Mouse (Mus musculus): ENCODE data around the gene Tmem39a.

Tmem39a gene

DNA sequence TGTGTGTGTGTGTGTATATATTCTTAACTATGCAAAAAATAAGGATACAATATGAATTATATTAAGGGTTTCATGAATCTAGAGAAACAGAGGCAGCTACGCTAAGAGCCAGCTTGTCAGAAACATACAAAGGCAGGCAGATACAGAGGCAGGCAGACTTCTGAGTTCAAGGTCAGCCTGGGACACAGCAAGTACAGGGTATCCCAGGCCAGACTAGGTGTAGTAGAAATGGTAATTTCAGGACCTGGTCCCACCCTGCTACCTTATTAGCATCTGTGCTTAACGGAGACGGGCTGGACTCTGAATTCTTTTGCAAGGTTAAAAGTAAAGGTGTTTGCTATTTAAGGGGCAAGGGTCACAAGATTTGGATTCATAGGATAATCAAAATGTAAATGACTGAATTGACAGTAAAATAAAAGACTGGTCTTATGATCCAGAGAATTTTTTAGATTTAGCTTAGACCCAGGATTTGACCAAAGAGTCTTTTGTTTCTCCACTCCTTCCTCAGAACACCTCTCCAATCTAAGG is at the start of gene Tmem39a:
TSS of gene Tmem39a (plus strand) at position 478 of the 528 bp plus-strand sequence.
- DNase-seq (ENCODE audit: low spot score), result no peak

DNA sequence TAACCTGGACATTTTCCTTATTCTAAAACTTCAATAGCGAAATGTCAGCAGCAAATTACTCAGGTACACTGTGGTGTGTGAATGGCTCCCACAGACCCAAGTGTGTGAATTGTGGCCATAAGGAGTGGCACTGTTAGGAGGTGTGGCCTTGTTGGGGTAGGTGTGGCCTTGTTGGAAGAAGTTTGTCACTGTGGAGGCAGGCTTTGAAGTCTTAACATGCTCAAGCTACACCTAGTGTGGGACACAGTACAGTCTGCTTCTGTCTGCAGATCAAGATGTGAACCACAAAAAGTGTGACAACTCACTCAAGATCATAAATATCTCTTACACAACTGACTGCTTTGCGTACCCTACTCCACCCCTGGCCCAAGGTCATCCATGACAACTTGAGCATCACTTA is 47.7 kb upstream of the Tmem39a start:
- no peak for DNase-seq (ENCODE audit: low spot score)

DNA sequence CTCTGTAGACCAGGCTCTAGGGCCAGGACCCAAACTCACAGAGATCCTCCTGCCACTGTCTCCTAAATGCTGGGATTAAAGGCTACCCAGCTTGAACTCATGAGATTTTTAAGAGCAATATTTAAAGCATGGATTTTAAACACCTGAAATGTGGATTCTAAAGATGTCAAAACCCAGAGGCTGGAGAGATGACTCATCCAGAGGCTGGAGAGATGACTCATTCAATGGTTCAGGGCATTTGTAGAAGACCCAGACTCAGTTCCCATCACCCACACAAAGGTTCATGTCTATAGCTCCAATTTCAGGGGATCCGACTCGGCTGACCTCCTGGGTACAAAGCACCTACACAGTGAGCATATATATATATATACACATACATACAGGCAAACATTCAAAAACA is 39.4 kb upstream of the Tmem39a start:
- no peak for DNase-seq (ENCODE audit: low spot score)

DNA sequence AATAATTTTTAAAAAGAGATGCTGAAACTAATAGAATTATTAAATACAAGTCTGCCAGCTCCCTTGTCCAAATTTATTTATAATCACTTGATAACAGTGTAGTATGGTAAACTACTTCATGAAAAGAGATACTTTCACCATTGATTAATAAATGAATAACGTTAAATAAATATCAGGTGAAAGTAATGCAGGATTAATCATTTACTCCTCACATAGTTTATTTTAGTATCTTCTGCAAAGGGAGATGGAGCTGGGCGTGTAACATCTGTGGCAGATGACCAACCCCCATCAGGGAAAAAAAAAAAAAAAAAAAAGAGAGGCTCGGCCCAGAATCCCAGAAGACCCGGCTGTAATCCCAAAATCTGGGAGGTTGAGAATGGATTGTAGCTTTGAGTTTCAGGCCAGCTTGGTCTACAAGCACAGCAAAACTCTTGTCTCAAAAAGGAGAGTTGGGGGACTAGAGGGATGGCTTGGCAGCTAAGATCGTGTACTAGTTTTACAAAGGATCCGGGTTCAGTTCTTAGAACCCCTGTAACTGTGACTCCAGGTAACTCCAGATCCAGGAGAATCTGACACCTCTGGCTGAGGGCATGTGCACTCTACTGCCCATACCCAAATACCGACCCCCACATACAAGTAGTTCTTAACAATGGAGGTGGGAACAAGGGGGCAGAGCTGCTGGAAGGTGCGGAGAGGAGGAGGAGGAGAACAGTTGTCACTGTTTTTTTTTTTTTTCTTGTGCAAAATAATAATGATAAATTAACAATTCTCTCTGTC is 37.1 kb upstream of the Tmem39a start:
- DNase-seq (ENCODE audit: low spot score), result no peak

DNA sequence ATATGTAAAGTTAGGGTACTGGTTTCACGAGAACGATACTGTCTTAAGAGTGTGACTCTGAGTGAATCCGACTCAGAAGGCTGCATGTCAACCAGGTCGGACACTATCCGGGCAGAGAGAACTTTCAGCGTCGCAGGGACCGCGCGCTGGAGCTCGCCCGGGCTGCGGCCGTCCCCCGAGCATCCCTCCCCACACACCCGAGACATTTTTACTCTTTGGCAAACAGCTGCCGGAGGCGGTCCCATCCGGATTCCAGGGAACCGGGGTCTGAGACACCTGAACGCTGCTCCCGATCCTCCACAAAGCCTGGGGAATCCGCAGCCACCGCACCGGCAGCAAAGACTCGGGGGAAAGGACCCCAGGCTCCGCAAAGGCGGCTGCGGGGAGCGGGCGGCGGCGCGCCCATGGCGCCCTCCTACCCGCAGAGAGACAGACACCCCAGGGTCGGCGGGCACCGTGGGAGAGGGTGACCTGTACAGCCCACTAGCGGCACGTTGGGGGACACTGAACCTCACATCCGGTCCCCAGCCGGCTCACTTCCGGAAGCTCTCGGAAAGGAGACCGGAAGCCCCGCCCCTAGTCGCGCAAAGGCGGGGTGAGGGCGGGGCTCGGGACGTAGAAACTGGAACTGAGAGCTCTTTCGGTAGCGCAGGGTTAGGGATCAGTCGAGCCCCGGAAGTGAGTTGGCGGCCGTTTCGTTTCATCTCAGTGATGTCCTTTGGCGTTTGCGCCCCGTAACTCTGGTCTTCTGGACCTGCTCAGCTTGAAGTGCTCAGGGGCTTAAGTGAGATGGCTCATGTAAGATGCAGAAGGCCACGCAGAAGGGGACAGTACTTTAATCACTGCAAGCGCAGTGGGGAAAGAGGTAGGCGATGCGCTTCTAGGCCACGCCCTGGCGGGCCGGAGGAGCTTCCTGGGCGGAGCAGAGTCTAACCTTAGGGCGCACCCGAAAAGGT is 36.1 kb upstream of the Tmem39a start, which contains the start of gene Timmdc1:
TSS of gene Timmdc1 (minus strand) at position 535 of the 956 bp plus-strand sequence.
- DNase-seq (ENCODE audit: low spot score), result peak; percentile 96

- no peak for DNase-seq (ENCODE audit: low spot score)
Observed at GRCm38 (mm10) chr16:38526264-38526663, 32.2 kb upstream of the Tmem39a start.

GRCm38 (mm10) chr16:38536544-38537146 is 21.9 kb upstream of the Tmem39a start:
- DNase-seq (ENCODE audit: low spot score), result peak; percentile 79

- no peak for DNase-seq (ENCODE audit: low spot score)
Observed at GRCm38 (mm10) chr16:38538716-38539380, 19.6 kb upstream of the Tmem39a start.

DNA sequence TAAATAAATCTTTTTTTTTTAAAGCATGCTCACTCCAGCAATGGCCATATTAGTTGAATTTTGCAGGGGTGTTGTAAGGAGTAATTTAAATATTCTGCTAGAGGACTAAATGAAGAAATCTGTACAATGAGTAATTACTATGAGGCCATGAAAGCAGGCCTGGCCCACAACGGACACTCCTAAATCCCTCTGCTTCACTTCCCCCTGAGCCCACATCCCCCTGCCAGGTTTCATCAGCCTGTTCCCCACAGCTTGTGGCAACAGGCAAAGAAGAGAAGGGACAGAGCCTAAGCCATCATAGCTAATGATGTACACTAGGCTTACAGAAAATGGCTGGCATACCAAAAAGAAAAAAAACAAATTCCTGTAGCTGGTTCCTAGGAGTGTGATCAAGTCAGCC is 10.5 kb upstream of the Tmem39a start:
- DNase-seq (ENCODE audit: low spot score), result no peak

DNA sequence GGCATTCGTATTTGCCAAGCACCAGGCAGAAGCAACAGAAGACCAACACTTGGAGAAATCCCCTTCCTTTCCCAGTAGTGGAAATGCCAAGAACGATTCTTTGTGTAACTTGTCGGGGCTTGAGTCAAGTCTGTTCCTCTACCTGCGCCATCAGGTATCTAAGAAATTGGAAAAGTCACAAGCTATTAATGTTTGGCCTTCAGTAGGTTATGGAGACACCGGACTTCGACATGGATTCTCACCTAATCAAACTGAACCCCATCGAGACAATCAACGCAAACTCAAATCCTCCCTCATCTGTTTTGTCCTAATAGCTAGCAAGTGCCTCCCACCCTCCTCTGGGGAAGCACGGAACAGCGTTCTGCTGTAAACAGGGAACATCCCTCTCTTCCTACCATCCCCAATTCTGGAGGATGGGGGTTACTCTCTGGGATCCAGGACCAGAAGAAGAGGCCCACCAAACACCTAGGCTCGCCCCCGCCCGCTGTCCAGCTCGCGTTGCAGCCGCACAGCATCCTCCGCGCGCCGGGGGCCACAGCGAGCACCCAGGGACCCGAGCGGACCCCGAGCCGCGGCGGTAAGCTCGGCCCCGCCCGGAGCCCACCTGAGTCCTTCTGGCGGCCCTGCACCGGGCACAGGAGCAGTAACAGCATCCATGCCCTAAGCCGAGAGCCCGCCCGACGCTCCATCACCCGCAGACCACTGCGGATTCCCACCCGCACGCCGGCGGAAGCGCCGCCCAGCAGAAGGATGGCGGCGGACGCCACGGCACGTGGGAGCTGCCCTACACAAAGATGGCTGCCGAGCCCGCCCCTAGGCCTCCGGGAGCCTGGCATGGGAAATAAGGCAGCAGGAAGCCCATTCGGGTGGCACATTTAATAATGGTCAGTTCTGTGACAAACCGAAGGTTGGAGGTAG is 8.8 kb upstream of the Tmem39a start, which contains the start of gene Poglut1:
TSS of gene Poglut1 (minus strand) at position 780 of the 918 bp plus-strand sequence.
- DNase-seq (ENCODE audit: low spot score), result peak; percentile 79

DNA sequence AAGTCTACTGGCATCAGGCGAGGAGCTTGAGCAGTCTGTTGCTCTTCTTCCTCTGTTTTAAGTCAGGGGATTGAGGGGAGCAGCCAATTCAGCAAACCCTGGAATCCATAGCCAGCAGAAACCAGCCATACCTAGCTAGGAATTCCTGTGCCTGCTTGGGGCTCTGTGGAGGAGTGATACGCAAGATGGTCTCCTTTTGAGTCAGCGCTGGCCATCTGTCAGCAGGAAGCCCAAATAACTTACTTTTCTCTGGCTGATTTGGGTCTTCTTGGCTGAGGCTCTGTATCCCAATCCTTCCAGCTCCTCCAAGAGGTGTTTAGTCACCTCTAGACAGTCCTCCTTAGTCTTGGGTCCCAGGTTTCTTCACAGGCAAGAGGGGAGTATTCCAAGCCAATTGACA is 2.5 kb upstream of the Tmem39a start:
- no peak for DNase-seq (ENCODE audit: low spot score)

DNA sequence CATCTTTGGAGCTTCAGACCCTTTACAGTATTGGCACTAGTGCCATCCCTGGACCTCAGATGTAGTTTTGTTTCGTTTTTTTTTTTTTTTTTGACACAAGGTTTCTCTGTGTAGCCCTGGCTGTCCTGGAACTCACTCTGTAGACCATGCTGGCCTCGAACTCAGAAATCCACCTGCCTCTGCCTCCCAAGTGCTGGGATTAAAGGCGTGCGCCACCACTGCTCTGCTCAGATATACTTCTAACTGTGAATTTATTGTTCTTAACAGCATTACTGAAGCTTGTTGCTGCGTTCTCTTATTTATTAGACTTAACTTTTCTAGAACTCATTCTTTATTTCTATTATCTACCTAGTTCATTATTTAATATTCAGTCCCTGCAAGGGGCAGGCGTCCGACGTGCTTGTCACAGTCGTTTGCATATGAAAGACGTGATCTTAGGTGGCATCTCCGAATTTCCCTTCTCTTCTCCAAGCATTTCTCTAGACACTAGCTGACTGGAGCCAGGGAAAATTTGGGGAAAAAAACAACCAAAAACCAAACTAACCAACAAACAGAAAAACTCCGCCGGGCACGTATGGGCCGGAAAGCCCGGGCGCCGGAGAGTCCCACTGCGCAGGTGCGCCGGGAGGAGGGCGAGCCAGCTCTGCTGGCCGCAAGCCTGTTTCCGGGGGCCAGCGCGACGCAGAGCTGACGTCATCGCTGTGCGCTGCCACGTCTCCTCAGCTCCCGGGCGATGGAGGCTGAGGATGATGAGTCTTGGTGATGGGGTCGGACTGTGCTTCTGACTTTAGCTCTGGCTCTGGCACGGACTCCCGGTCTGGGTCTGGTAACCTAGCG is 3.9 kb downstream of the Tmem39a start:
- peak; percentile 95 for DNase-seq (ENCODE audit: low spot score)

GRCm38 (mm10) chr16:38562968-38563327 is 4.5 kb downstream of the Tmem39a start:
- DNase-seq (ENCODE audit: low spot score), result no peak

DNA sequence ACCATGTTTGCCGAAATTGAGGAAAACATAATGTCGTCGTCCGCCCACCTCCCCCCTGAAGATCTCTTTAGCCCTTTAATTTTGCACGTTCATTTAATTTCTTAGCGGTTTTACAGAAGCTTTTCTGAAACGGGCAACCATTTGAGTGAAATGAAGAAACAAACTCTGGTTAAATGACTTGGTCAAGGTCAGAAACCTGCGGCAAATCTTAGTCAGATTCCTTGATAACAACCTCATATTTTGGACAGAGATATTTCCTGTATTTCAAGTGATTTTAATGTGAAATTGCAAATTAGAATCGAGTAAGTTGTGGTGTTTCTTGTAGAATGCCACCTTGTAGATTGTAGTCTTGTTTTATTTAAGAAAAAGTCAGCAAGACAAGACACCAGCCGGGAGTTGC is 5.0 kb downstream of the Tmem39a start:
- DNase-seq (ENCODE audit: low spot score), result no peak

DNA sequence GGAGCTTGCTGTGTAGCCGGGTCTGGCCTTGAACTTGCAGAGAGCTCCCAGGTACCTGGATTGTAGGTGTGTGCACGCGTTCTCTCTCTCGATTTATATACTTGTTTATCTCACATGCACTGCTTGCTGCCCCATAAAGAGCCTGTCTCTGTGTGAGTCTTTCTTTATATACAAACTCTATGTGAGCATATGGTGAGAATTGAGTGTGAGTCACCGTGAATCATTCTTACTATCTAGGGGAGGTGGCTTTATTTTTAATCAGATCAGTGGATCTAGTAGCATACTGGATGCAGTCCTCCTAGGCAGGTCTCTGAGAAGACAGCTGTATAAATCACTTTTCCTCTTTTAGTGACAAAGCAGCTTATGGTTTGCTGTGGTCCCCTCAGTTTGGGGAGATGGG is 9.7 kb downstream of the Tmem39a start:
- no peak for DNase-seq (ENCODE audit: low spot score)

DNA sequence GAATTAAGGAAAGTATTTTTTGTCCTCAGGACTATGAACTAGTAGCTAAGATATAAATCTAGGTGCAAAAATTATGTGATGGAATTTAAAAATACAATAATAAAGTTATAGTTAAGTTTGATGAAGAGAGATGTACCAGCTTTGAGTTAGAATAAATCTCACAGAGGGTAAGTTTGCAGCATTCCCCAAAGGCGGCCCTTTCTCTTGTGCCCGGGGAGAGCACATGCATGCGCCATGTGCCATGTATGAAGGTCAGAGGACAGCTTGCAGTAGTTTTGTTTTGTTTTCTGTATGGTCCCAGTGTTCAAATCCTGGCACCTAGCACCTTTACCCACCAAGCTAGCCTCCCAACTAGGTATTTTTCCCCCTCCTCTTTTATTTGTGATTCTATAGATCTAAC is 13.0 kb downstream of the Tmem39a start:
- DNase-seq (ENCODE audit: low spot score), result no peak

GRCm38 (mm10) chr16:38584761-38585160 is 26.3 kb downstream of the Tmem39a start:
- no peak for DNase-seq (ENCODE audit: low spot score)

DNA sequence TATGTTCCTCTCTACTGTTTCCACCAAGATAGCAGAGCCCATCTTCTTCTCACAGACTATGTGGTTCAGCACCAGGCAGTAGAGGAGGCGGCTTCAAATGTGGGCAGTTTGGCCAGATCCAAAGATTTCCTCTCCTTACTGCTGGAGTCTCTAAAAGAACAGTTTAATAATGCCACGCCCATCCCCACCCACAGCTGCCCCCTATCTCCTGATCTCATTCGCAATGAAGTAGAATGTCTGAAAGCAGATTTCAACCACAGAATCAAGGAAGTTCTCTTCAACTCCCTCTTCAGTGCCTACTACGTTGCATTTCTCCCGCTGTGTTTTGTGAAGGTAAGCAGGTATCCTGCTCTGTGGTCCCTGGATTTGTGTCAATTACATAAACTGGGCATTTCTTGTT is 26.7 kb downstream of the Tmem39a start:
- DNase-seq (ENCODE audit: low spot score), result no peak

DNA sequence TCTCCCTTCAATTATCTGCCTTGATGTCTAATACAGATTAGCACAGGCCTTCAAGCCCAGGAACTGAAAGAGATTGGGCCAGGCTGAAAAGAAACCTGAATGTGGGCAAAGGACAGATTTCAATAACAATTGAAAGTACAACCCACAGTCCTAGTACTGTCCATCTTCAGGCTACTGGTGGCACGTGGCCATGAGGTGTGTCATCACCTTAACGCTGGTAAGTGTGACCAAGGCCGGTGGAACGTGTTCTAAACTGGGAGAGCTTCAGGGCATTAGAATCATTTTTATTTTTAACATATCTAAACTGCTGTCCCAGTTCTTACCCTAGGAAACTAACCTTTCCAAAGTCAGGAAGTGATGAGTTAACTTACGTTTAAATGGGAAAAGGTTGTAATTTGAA is 28.7 kb downstream of the Tmem39a start:
- no peak for DNase-seq (ENCODE audit: low spot score)

DNA sequence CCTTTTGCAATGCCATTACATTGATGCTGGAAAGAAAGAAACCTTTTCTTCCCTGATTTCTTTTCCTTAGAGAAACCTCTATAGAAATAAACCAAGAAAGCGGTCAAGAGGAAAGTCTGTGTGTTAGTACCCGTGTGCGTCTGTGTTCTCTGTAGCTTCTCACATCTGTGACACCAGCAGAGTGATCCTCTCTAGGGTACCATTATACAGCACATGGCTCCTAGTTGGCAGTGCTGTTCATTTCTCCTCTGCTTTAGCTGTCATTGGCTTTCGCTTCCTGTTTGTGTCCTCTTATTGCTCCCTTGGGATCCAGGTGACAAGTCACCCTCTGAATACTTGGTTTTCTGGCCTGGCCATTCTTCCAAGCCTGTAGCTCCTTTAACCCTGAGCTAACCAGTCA is 29.1 kb downstream of the Tmem39a start:
- DNase-seq (ENCODE audit: low spot score), result no peak
